Mouse (Mus musculus) c-Kit-negative CD71-positive TER-119-positive erythroid progenitor cells, embryonic 14.5 days (primary cell): ENCODE results near the gene Sbf2.

Experiments used
- DNase-seq: peaks from one replicate; pipeline ENCODE4 v3.0.0-alpha.2; 2013; ENCODE audit warnings: low read depth, low spot score

Gene Sbf2

GRCm38 (mm10) chr7:110277734-110278245, 336.9 kb downstream of the Sbf2 start:
- DNase-seq: no peak

GRCm38 (mm10) chr7:110272434-110272833, 342.3 kb downstream of the Sbf2 start:
- DNase-seq: no peak

- DNase-seq: no peak
Observed at GRCm38 (mm10) chr7:110271814-110272213, 342.9 kb downstream of the Sbf2 start.

GRCm38 (mm10) chr7:110270455-110270854, 344.3 kb downstream of the Sbf2 start:
- DNase-seq: no peak

GRCm38 (mm10) chr7:110269777-110270176, 344.9 kb downstream of the Sbf2 start:
- no peak for DNase-seq

- no peak for DNase-seq
Observed at GRCm38 (mm10) chr7:110268511-110268910, 346.2 kb downstream of the Sbf2 start.

GRCm38 (mm10) chr7:110267994-110268393, 346.7 kb downstream of the Sbf2 start:
- no peak for DNase-seq

GRCm38 (mm10) chr7:110267014-110267413, 347.7 kb downstream of the Sbf2 start:
- DNase-seq: no peak

GRCm38 (mm10) chr7:110265796-110266195, 348.9 kb downstream of the Sbf2 start:
- peak; percentile 73 for DNase-seq

GRCm38 (mm10) chr7:110263474-110263873, 351.2 kb downstream of the Sbf2 start:
- no peak for DNase-seq

- no peak for DNase-seq
Observed at GRCm38 (mm10) chr7:110262661-110263060, 352.1 kb downstream of the Sbf2 start.

GRCm38 (mm10) chr7:110261807-110262206, 352.9 kb downstream of the Sbf2 start:
- no peak for DNase-seq

GRCm38 (mm10) chr7:110259966-110260711, 354.6 kb downstream of the Sbf2 start:
- DNase-seq: no peak

GRCm38 (mm10) chr7:110258196-110258950, 356.3 kb downstream of the Sbf2 start:
- DNase-seq: no peak
